Mouse (Mus musculus): ENCODE results near the gene Smo. TPM values are rescaled to one million over a fixed set of nuclear protein-coding genes. Genes with fewer than 3 reads are reported as not detected.

Gene Smo
- total RNA-seq, 2 experiments from 2014 or later: 16.5 to 18.5 TPM

DNA sequence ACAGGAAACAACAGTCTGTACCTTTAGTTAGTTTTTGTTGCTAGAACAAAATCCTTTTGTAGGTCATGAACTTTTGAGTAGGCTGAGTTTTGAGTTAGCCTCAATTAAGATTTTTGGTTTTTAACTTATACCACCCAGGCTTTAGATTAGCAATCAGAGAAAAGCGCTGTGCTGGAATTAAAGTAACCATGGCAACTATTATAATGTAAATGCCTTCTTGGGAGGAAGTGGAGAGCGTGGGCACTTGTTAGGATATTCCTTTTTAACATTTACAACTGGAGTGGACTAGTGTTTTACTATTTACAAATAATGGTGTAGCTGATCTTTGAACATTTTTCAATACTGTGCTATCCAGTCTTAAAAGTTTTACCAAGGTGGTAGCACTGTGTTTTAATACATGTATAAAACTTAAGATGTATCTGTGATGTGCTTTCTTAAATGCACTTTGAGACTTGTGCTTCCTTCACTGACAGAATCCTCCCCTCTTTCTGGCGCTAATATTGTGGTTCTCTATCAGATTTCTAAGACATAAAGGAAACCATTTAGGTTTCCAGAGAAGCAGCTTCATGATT, 53.6 kb downstream of the Smo start:
- Histone ChIP-seq H3K4me3 (no peak overlapping the region), H3K27ac (no peak overlapping the region)
- TF ChIP-seq CTCF (conservative IDR thresholded peaks at IDR 0.05): no peak
- no peak for DNase-seq (ENCODE audit: low spot score in 2 of 2)

DNA sequence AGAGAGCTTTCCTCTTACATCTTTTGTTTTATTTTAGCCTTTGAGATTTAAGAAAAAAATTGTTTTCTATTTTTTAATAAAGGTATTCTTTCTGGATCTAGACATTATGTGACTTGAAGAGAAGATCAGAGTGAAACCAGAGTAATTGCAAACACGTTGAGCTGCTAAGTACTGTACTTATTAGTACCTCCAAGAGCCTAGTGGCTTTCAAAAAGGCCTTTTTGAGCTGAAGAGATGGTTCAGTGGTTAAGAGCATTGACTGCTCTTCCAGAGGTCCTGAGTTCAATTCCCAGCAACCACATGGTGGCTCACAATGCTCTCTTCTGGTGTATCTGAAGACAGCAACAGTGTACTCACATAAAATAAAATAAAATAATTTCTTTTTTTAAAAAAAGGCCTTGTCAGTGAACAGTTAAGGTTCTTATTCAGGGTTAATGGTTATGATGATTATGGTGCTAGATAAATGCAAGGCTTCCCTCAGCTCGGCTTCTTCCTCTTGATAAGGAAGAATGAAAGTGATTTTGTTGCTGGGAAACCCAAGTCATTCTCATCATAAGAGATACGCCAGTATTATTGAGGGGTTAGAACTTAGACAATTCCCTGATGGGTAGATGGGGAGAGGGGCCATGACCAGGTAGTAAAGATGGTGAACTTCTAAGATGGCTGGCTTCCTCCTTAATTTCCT, 54.9 kb downstream of the Smo start:
- DNase-seq (ENCODE audit: low spot score in 2 of 2): no peak
- no peak overlapping the region for H3K4me3 ChIP-seq
- H3K27ac ChIP-seq: no peak overlapping the region
- TF ChIP-seq CTCF (conservative IDR thresholded peaks at IDR 0.05): no peak

DNA sequence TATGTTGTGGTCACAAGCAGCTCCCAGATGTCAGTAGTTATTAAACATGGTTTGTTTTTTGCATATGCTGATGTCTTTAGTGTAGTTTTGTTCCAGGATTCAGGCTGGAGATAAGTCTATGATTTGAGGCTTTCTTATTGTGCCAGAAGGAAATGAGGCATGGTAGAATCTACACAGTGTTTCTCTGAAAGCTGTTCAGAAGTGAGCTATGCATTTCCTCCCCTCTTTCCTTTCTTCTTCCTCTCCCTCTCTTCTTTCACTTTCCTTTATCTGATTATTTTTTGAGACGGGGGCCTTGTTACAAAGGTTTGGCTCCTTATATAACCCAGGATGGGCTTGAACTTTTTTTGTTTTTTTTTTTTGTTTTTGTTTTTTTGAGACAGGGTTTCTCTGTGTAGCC, 58.2 kb downstream of the Smo start:
- Histone ChIP-seq H3K27ac (no peak overlapping the region), H3K4me3 (no peak overlapping the region)
- no peak for TF ChIP-seq CTCF (conservative IDR thresholded peaks at IDR 0.05)
- no peak for DNase-seq (ENCODE audit: low spot score in 2 of 2)

DNA sequence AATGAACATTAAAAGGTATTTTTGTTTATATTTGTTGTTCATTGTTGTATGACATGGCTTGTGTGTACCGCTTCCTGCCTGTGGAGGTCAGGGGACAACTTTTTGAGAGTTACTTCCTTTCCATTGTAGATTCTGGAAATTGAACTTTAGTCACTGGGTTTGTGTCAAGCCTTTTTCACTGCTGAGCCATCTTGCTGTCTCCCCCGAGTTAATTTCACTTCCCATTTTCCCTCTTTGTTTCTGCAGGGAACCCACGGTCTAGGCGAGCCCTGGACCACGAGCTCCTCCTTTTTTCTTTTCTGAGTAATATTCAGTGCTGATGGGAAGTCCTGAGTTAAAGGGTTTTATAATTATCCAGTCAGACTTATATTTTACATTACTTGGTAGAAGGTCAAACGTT, 59.3 kb downstream of the Smo start:
- no peak for DNase-seq (ENCODE audit: low spot score in 2 of 2)
- TF ChIP-seq CTCF (conservative IDR thresholded peaks at IDR 0.05): no peak
- H3K4me3 ChIP-seq: no peak overlapping the region

DNA sequence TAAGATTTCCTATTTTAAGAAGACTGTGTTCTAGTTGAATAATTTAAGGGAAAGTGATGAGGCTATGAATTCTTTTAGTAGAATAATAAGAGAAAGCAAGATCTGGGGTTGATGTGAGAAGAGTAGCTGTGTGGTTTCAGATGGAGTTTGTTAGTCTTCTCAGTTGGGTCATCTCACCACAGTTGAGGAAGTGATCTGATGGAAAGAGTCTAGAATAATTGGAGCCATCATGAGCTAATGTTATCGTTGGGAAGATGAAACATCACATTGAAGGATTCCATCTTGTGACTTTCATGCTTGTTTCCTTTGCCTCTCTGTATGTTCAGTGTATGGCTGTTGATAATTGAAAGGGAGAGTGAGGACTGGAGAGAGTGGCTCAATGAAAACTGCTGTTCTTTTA, 67.7 kb downstream of the Smo start:
- no peak for TF ChIP-seq CTCF (conservative IDR thresholded peaks at IDR 0.05)
- no peak for DNase-seq (ENCODE audit: low spot score in 2 of 2)
- Histone ChIP-seq H3K27ac (peak overlapping the region; percentile 12; the same call in 1 of the 2 replicates), H3K4me3 (no peak overlapping the region)

More for the DNA sequence above, 59.3 kb downstream of the Smo start:
- no peak overlapping the region for H3K27ac ChIP-seq

DNA sequence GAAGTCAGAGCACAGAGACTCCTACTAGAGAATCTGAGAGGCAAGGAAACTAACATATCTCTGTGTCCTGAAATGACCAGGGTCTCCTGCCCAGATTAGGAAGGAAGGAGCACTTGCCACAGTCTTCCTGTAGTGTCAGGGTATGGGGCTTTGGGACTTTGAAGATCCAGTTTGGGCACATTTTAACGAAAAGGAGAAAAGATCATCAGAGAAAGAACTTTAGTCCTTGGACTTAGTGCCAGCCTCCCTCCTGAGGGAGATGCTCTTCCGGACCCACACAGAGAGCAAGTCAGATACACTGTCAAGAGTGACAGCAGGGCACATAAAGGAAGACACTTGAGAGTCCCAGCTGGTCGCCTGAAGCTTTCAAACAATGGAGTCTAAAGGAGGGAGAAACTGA, 68.7 kb downstream of the Smo start:
- no peak for DNase-seq (ENCODE audit: low spot score in 2 of 2)
- no peak for TF ChIP-seq CTCF (conservative IDR thresholded peaks at IDR 0.05)
- peak overlapping the region; percentile 66; the same call in 1 of the 2 replicates for H3K27ac ChIP-seq

DNA sequence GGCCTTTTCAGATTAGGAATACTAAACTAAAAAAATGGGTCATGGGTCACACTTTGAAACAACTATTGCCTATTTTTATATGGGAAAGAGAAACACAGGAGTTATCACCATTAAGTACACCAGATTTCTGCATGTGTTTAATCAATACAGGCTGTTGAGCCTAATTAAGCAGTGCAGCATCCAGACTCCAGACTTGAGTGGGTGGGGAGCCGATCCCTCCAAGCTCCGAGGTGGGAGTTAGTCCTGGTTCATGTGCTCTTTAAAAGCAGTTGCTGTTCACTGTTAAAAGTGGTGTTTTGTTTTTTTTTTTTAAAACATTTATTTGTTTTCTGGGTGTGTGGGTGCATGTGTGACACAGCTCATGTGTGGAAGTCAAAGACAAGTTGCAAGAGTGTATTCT, 70.1 kb downstream of the Smo start:
- peak; percentile 54 to 66 for DNase-seq (ENCODE audit: low spot score in 2 of 2)
- TF ChIP-seq CTCF (conservative IDR thresholded peaks at IDR 0.05): no peak
- H3K27ac ChIP-seq: peak overlapping the region; percentile 68
- H3K4me3 ChIP-seq: no peak overlapping the region

More for the DNA sequence above, 68.7 kb downstream of the Smo start:
- no peak overlapping the region for H3K4me3 ChIP-seq

Other genes starting within 250 kb of the Smo start
- gene Kcp, start 227.6 kb upstream of the Smo start, total RNA-seq (2021): 1 to 10 TPM; 1.1 to 2.0 TPM
- gene Irf5, start 208.9 kb upstream of the Smo start, total RNA-seq (2021): 1 to 10 TPM; 3.8 to 5.1 TPM
- gene Tnpo3, start 125.6 kb upstream of the Smo start, total RNA-seq (2021): 10 to 100 TPM; 65.7 to 72.7 TPM
- 10 to 100 TPM; 31.7 to 34.8 TPM for gene Tspan33, start 41.3 kb upstream of the Smo start, total RNA-seq (2021)
- 100 to 1,000 TPM; 237 to 264 TPM for gene Ahcyl2, start 32.5 kb downstream of the Smo start, total RNA-seq (2021)
- 10 to 100 TPM; 27.8 to 30.3 TPM for gene Strip2, start 181.5 kb downstream of the Smo start, total RNA-seq (2021)